ENCODE assay signal across 19 mouse cellular contexts in genomic region chr3:159865691-159866090, GRCm38 (mm10). TPM values are rescaled to one million over a fixed set of nuclear protein-coding genes. Genes with fewer than 3 reads are reported as not detected.
DNase-seq lines count a peak whose midpoint lies in the region; ATAC-seq and TF ChIP-seq lines count a peak whose summit lies in the region.
"Had no signal": no experiment of that assay in that cellular context is flagged by ENCODE, and none has a peak within 500 bp of the region (broad histone marks: within the 10 kb centered on the region; RNA-seq: fewer than 3 reads in every experiment).

No protein-coding gene starts in this region.

- H3K9ac ChIP-seq in heart, embryonic 11.5 days (ENCODE audit: low read depth, low read length), result no peak overlapping the region
- H3K9ac ChIP-seq in forebrain, embryonic 16.5 days (replicated peaks; ENCODE audit: low read depth, low read length), result no peak overlapping the region
- H3K9ac ChIP-seq: forebrain, embryonic 12.5 days; heart, embryonic 12.5 days; hindbrain, embryonic 14.5 days; intestine, embryonic 15.5 days had no signal

- no peak for ATAC-seq in heart, embryonic 11.5 days (replicated peaks; ENCODE audit: insufficient number of reproducible peaks, low FRiP score, low TSS enrichment)
- ATAC-seq in forebrain, embryonic 16.5 days, result no peak
- ATAC-seq: intestine, embryonic 15.5 days had no signal

- DNase-seq in heart, adult 11 months, result peak; percentile 7
- DNase-seq in 416B (ENCODE audit: low read depth), result peak; percentile 77
- no peak for DNase-seq in right cerebral cortex, postnatal 4 days
- DNase-seq: adrenal gland, postnatal 10 days; cerebellum, adult 11-12 months; cerebellum, adult 9-11 months; cerebellum, postnatal 36 days; gastrocnemius, postnatal 10 days; heart, adult 2 months; kidney, adult 18-20 months had no signal

- no peak overlapping the region for H3K4me3 ChIP-seq in heart, embryonic 11.5 days (ENCODE audit: low read depth, low read length)
- H3K4me3 ChIP-seq in bone marrow macrophage, adult 2 months (ENCODE audit: insufficient read depth, low read length), result no peak overlapping the region
- no peak overlapping the region for H3K4me3 ChIP-seq in forebrain, embryonic 16.5 days (replicated peaks; ENCODE audit: low read length)
- H3K4me3 ChIP-seq: forebrain, embryonic 12.5 days; heart, adult 2 months; heart, embryonic 12.5 days; hindbrain, embryonic 10.5 days; intestine, embryonic 15.5 days had no signal

- no peak for TF ChIP-seq CTCF in bone marrow macrophage, adult 2 months (IDR thresholded peaks at IDR 0.05; ENCODE audit: low read depth, low read length)

- 81% methylated on average over 1 of the region's 1 CpGs for WGBS in heart, embryonic 11.5 days (ENCODE audit: insufficient replicate concordance)
- WGBS in forebrain, embryonic 16.5 days, result 81% methylated on average over 1 of the region's 1 CpGs

- TF ChIP-seq POLR2A in bone marrow macrophage, adult 2 months (IDR thresholded peaks at IDR 0.05; ENCODE audit: borderline replicate concordance, low read depth, low read length), result no peak

- H3K36me3 ChIP-seq in heart, embryonic 11.5 days (ENCODE audit: control insufficient read depth, insufficient read depth, low read length), result no peaks in the 10 kb centered on the region
- H3K36me3 ChIP-seq in forebrain, embryonic 16.5 days (ENCODE audit: control insufficient read depth, insufficient read depth), result no peaks in the 10 kb centered on the region
- H3K36me3 ChIP-seq: forebrain, embryonic 12.5 days; intestine, embryonic 15.5 days had no signal

- no peak overlapping the region for H3K4me2 ChIP-seq in heart, embryonic 11.5 days
- H3K4me2 ChIP-seq in forebrain, embryonic 16.5 days (ENCODE audit: low read length), result no peak overlapping the region
- H3K4me2 ChIP-seq: forebrain, embryonic 12.5 days; heart, embryonic 12.5 days; hindbrain, embryonic 14.5 days; intestine, embryonic 15.5 days had no signal

- H3K27ac ChIP-seq in heart, embryonic 11.5 days (ENCODE audit: low read depth, low read length), result no peak overlapping the region
- H3K27ac ChIP-seq in bone marrow macrophage, adult 2 months (ENCODE audit: insufficient read depth, low read depth, low read length), result peak overlapping the region; percentile 16
- no peak overlapping the region for H3K27ac ChIP-seq in forebrain, embryonic 16.5 days (ENCODE audit: low read length)
- H3K27ac ChIP-seq: forebrain, embryonic 12.5 days; heart, adult 2 months; hindbrain, embryonic 10.5 days; hindbrain, embryonic 14.5 days; intestine, embryonic 15.5 days had no signal

- no peaks in the 10 kb centered on the region for H3K4me1 ChIP-seq in heart, embryonic 11.5 days (ENCODE audit: control insufficient read depth, insufficient read depth, low read length)
- peaks cover 2% of the 10 kb centered on the region; the same call in 1 of the 2 replicates for H3K4me1 ChIP-seq in bone marrow macrophage, adult 2 months (ENCODE audit: control insufficient read depth, insufficient read depth, low read length)
- H3K4me1 ChIP-seq in forebrain, embryonic 16.5 days (replicated peaks; ENCODE audit: control insufficient read depth, insufficient read depth, low read length), result no peaks in the 10 kb centered on the region
- H3K4me1 ChIP-seq: forebrain, embryonic 12.5 days; hindbrain, embryonic 10.5 days; intestine, embryonic 15.5 days had no signal

- H3K27me3 ChIP-seq in heart, embryonic 11.5 days (ENCODE audit: control insufficient read depth, insufficient read depth, low read length), result no peaks in the 10 kb centered on the region
- no peaks in the 10 kb centered on the region for H3K27me3 ChIP-seq in forebrain, embryonic 16.5 days (replicated peaks; ENCODE audit: control insufficient read depth, insufficient read depth, low read length)
- H3K27me3 ChIP-seq: CH12.LX; forebrain, embryonic 12.5 days; heart, embryonic 12.5 days; intestine, embryonic 15.5 days had no signal

- no peaks in the 10 kb centered on the region for H3K9me3 ChIP-seq in heart, embryonic 11.5 days (replicated peaks; ENCODE audit: control insufficient read depth, low read length)
- H3K9me3 ChIP-seq in forebrain, embryonic 16.5 days (ENCODE audit: control insufficient read depth, low read length), result no peaks in the 10 kb centered on the region
- H3K9me3 ChIP-seq: forebrain, embryonic 12.5 days; heart, embryonic 12.5 days; hindbrain, embryonic 10.5 days; intestine, embryonic 15.5 days had no signal

RNA-seq across cellular contexts. Expression of gene Wls, which starts 26.2 kb away (rescaled TPM):
- 128 and 156 TPM in 2 replicates for polyA plus RNA-seq in heart, embryonic 11.5 days (2014; fragmentation: Nextera tagmentation; extraction: Ambion mirVana)
- 65.0 and 70.2 TPM in 2 replicates for polyA plus RNA-seq in bone marrow macrophage, adult 2 months (2012; ENCODE audit: insufficient read depth, insufficient read length, missing spikeins)
- polyA plus RNA-seq in forebrain, embryonic 16.5 days (2015; fragmentation: Nextera tagmentation; extraction: Ambion mirVana), result 34.6 and 42.8 TPM in 2 replicates
